Mouse (Mus musculus): ENCODE results near the gene P4ha2. TPM values are rescaled to one million over a fixed set of nuclear protein-coding genes. Genes with fewer than 3 reads are reported as not detected.
"Not testable (repeated sequence)": the region's sequence is repeated elsewhere in the genome, so short reads cannot be mapped to it uniquely, and the experiment has no call there.

Gene P4ha2
- polyA plus RNA-seq, 1 experiment, result 2.9 TPM

GRCm38 (mm10) chr11:54125982-54126648, 26.2 kb downstream of the P4ha2 start:
- no peak overlapping the region for H3K27ac ChIP-seq (ENCODE audit: insufficient read depth, low read depth, low read length)
- no peak overlapping the region for H3K4me3 ChIP-seq (ENCODE audit: insufficient read depth, low read length)
- TF ChIP-seq POLR2A (IDR thresholded peaks at IDR 0.05; ENCODE audit: borderline replicate concordance, low read depth, low read length), result no peak
- no peak for TF ChIP-seq CTCF (IDR thresholded peaks at IDR 0.05; ENCODE audit: low read depth, low read length)
- peaks cover 2% of the 10 kb centered on the region; the same call in 1 of the 2 replicates for H3K4me1 ChIP-seq (ENCODE audit: control insufficient read depth, insufficient read depth, low read length)

DNA sequence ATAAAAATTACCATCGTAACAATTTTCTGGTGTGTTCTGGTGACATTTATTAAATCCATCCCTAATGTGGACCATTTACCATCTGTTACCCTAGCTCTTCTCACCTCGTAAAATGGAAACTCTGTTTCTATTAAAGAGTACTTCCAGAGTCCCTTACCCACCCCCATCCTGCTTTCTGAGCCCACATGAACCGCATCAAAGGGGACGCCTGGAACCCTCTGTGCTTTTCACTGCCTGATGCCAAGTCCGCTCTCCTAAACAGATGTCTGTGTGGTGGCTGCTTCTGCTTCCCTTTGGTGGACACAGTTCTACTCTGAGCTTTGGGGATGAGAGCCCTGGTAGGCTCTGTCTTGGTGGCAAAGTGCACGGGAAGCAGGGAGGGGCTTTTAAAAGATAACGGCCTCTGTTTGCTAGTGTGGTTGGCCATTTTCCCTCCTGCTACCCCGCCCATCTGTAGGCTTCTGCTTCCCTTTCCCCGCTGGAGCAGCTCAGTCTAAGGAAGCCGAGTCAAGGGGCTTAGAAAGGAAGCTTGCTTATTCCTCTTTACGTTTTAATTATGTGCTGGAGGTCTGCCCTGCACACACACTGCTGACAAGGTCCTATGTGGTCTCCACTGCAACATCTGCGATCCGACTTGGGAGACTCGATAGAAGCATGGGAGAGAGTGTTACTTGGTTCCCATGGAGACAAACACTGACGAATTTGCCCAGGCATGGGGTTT, 26.9 kb downstream of the P4ha2 start:
- no peak overlapping the region for H3K4me3 ChIP-seq (ENCODE audit: insufficient read depth, low read length)
- peaks cover 2% of the 10 kb centered on the region; the same call in 1 of the 2 replicates for H3K4me1 ChIP-seq (ENCODE audit: control insufficient read depth, insufficient read depth, low read length)
- TF ChIP-seq POLR2A (IDR thresholded peaks at IDR 0.05; ENCODE audit: borderline replicate concordance, low read depth, low read length) (no peak), CTCF (IDR thresholded peaks at IDR 0.05; ENCODE audit: low read depth, low read length) (no peak)
- no peak overlapping the region for H3K27ac ChIP-seq (ENCODE audit: insufficient read depth, low read depth, low read length)

GRCm38 (mm10) chr11:54127397-54127796, 27.5 kb downstream of the P4ha2 start:
- Histone ChIP-seq H3K27ac (ENCODE audit: insufficient read depth, low read depth, low read length) (no peak overlapping the region), H3K4me1 (ENCODE audit: control insufficient read depth, insufficient read depth, low read length) (peaks cover 2% of the 10 kb centered on the region; the same call in 1 of the 2 replicates), H3K4me3 (ENCODE audit: insufficient read depth, low read length) (no peak overlapping the region)
- TF ChIP-seq CTCF (IDR thresholded peaks at IDR 0.05; ENCODE audit: low read depth, low read length), result no peak
- TF ChIP-seq POLR2A (IDR thresholded peaks at IDR 0.05; ENCODE audit: borderline replicate concordance, low read depth, low read length), result no peak

DNA sequence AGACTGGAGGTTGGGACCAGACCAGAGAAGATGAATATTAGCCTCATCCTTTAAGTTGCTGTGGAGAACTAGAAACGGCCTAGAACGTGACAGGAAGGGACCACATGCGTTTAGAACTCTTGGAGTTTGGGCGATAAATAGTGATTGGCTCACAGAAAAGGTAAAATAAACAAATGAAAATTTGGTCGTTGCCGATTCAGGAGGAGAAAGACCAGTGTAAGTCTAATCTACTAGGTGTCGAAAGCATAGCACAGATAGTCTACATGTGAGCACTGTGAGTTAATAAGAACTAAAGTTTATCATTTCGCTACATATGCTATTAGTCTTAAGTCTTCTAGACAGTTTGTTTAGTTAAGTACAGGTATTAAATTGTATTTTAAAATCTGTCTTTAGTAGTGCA, 30.1 kb downstream of the P4ha2 start:
- Histone ChIP-seq H3K27ac (ENCODE audit: insufficient read depth, low read depth, low read length) (no peak overlapping the region), H3K4me1 (ENCODE audit: control insufficient read depth, insufficient read depth, low read length) (peaks cover 2% of the 10 kb centered on the region; the same call in 1 of the 2 replicates), H3K4me3 (ENCODE audit: insufficient read depth, low read length) (no peak overlapping the region)
- TF ChIP-seq CTCF (IDR thresholded peaks at IDR 0.05; ENCODE audit: low read depth, low read length) (no peak), POLR2A (IDR thresholded peaks at IDR 0.05; ENCODE audit: borderline replicate concordance, low read depth, low read length) (no peak)

GRCm38 (mm10) chr11:54130721-54131120, 30.8 kb downstream of the P4ha2 start:
- Histone ChIP-seq H3K4me1 (ENCODE audit: control insufficient read depth, insufficient read depth, low read length) (peaks cover 2% of the 10 kb centered on the region; the same call in 1 of the 2 replicates), H3K4me3 (ENCODE audit: insufficient read depth, low read length) (no peak overlapping the region)
- TF ChIP-seq POLR2A (IDR thresholded peaks at IDR 0.05; ENCODE audit: borderline replicate concordance, low read depth, low read length) (no peak), CTCF (IDR thresholded peaks at IDR 0.05; ENCODE audit: low read depth, low read length) (no peak)

DNA sequence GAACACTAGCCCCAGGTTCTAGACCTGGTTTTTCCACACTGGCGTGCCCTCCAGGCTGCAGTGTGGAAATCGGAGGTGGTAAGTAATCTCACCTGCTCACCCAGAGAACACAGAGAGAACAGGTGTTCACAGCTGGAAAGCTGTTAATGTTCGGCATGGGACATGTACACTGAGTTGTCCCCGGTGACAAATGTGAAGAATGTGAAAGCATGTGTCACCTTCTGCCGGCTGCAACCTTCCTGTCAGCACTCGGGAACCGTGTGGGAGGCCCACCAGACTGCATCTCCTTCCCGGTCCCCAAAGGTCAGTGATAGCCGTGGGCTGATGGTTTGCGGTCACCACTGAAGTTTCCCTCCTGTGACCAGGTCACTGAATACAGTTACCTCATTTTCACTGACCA, 32.4 kb downstream of the P4ha2 start:
- Histone ChIP-seq H3K4me3 (ENCODE audit: insufficient read depth, low read length) (no peak overlapping the region), H3K27ac (ENCODE audit: insufficient read depth, low read depth, low read length) (no peak overlapping the region), H3K4me1 (ENCODE audit: control insufficient read depth, insufficient read depth, low read length) (no peaks in the 10 kb centered on the region; the same call in 1 of the 2 replicates)
- TF ChIP-seq POLR2A (IDR thresholded peaks at IDR 0.05; ENCODE audit: borderline replicate concordance, low read depth, low read length), result no peak
- TF ChIP-seq CTCF (IDR thresholded peaks at IDR 0.05; ENCODE audit: low read depth, low read length), result no peak

More at GRCm38 (mm10) chr11:54130721-54131120, 30.8 kb downstream of the P4ha2 start:
- H3K27ac ChIP-seq (ENCODE audit: insufficient read depth, low read depth, low read length), result no peak overlapping the region

DNA sequence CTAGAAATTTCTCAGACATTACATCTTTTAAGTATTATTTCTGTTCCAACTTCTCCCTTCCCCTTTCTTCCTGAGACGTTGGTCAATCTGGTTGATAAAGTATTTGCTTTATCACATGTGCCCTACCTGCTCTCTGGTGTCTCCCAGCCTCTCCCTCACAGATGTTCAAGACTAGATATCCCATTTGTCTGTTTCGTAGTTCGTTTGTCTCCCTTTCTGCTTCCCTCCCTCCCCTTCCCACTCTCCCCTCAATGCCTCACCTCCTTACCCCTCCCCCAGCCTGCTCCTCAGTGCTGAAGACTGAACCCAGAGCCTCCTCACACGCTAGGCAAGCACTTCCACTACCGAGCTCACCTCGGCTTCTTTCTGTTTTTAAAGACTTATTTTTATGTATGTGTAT, 35.0 kb downstream of the P4ha2 start:
- H3K4me3 ChIP-seq (ENCODE audit: insufficient read depth, low read length), result no peak overlapping the region

DNA sequence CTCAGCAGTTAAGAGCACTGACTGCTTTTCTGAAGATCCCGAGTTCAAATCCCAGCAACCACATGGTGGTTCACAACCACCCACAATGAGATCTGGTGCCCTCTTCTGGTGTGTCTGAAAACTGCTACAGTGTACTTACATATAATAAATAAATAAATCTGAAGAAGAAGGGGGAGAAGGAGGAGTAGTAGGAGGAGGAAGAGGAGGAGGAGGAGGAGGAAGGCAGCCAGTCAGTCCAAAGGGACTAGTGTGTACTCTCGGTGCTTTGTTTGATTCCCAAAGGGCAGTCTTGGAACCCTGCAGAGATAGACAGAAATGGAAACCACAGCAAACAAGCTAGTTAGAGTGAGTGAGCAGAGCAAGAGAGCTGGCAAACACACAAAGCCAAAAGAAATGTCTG, 40.3 kb downstream of the P4ha2 start:
- not testable (repeated sequence) for H3K4me1 ChIP-seq (ENCODE audit: control insufficient read depth, insufficient read depth, low read length); H3K27ac ChIP-seq (ENCODE audit: insufficient read depth, low read depth, low read length); H3K4me3 ChIP-seq (ENCODE audit: insufficient read depth, low read length)

More for the DNA sequence above, 35.0 kb downstream of the P4ha2 start:
- H3K4me1 ChIP-seq (ENCODE audit: control insufficient read depth, insufficient read depth, low read length), result no peaks in the 10 kb centered on the region
- TF ChIP-seq CTCF (IDR thresholded peaks at IDR 0.05; ENCODE audit: low read depth, low read length), result no peak
- H3K27ac ChIP-seq (ENCODE audit: insufficient read depth, low read depth, low read length), result no peak overlapping the region

GRCm38 (mm10) chr11:54141200-54141971, 41.5 kb downstream of the P4ha2 start:
- no peak for TF ChIP-seq CTCF (IDR thresholded peaks at IDR 0.05; ENCODE audit: low read depth, low read length)
- no peak for TF ChIP-seq POLR2A (IDR thresholded peaks at IDR 0.05; ENCODE audit: borderline replicate concordance, low read depth, low read length)
- Histone ChIP-seq H3K27ac (ENCODE audit: insufficient read depth, low read depth, low read length) (no peak overlapping the region), H3K4me3 (ENCODE audit: insufficient read depth, low read length) (no peak overlapping the region), H3K4me1 (ENCODE audit: control insufficient read depth, insufficient read depth, low read length) (no peaks in the 10 kb centered on the region)

GRCm38 (mm10) chr11:54144886-54145285, 45.0 kb downstream of the P4ha2 start:
- peaks cover 11% of the 10 kb centered on the region for H3K4me1 ChIP-seq (ENCODE audit: control insufficient read depth, insufficient read depth, low read length)
- H3K27ac ChIP-seq (ENCODE audit: insufficient read depth, low read depth, low read length), result no peak overlapping the region
- no peak for TF ChIP-seq POLR2A (IDR thresholded peaks at IDR 0.05; ENCODE audit: borderline replicate concordance, low read depth, low read length)
- peak; percentile 78 for TF ChIP-seq CTCF (IDR thresholded peaks at IDR 0.05; ENCODE audit: low read depth, low read length)
- H3K4me3 ChIP-seq (ENCODE audit: insufficient read depth, low read length), result no peak overlapping the region

All from bone marrow macrophage, adult 2 months (primary cell).